Mouse (Mus musculus) G1E (cell line): ENCODE results near the gene Ldha.

ENCODE experiments used
- CTCF ChIP-seq: IDR thresholded peaks from 2 replicates; pipeline ENCODE4 v1.5.1; 2012; ENCODE audit warnings: low read depth, low read length, inconsistent platforms, mixed read lengths
- GATA2 ChIP-seq: IDR thresholded peaks from 2 replicates; pipeline ENCODE4 v1.6.1; 2012; ENCODE audit warnings: low read depth, low read length, inconsistent platforms, borderline replicate concordance
- POLR2AphosphoS5 ChIP-seq: IDR thresholded peaks from 2 replicates; pipeline ENCODE4 v1.6.1; 2012; ENCODE audit warnings: low read depth, low read length, inconsistent platforms; ENCODE audit not compliant: insufficient replicate concordance

- TF ChIP-seq CTCF (no peak), GATA2 (no peak), POLR2AphosphoS5 (no peak)
Measured at GRCm38 (mm10) chr7:46860996-46861395, 19.7 kb downstream of the Ldha start, which contains the start of gene Ldhc.
